Mouse (Mus musculus) liver, adult 2 months (tissue): ENCODE results near the gene Dapk1.

Source experiments
- CTCF ChIP-seq: fragments of 200-500 bp; IDR thresholded peaks from 2 replicates; pipeline ENCODE4 v1.5.1; 2011; ENCODE audit warnings: low read depth, low read length, control low read depth
- POLR2A ChIP-seq: fragments of 200-500 bp; IDR thresholded peaks from 2 replicates; pipeline ENCODE4 v1.6.1; 2011; ENCODE audit warnings: low read length, control low read depth; ENCODE audit not compliant: insufficient read depth; ENCODE audit errors: extremely low read depth

GRCm38 (mm10) chr13:60615057-60615650 is 13.4 kb downstream of the Dapk1 start:
- TF ChIP-seq POLR2A (no peak), CTCF (no peak)
